Mouse (Mus musculus): ENCODE measurements at regions not wholly inside any gene's neighbourhood (a gene's known extent, or its start where the extent isn't known, plus 50 kb on each side); places are given as distances from the start of the nearest gene placed in this dataset.

- no peak overlapping the region for H3K4me3 ChIP-seq (ENCODE audit: insufficient read depth, low read depth, low read length)
- H3K4me1 ChIP-seq (ENCODE audit: control insufficient read depth, insufficient read depth, insufficient read length, low read length) = no peaks in the 10 kb centered on the region
- no peak overlapping the region for H3K27ac ChIP-seq (replicated peaks; ENCODE audit: low read depth, low read length)
Measured at GRCm38 (mm10) chr6:55627228-55627627, 53.8 kb downstream of the Neurod6 start.

GRCm38 (mm10) chr6:55620366-55620765 lies 60.7 kb downstream of the Neurod6 start:
- no peak overlapping the region for H3K27ac ChIP-seq (replicated peaks; ENCODE audit: low read depth, low read length)
- peaks cover 2% of the 10 kb centered on the region; the same call in 1 of the 2 replicates for H3K4me1 ChIP-seq (ENCODE audit: control insufficient read depth, insufficient read depth, insufficient read length, low read length)
- no peak overlapping the region for H3K4me3 ChIP-seq (ENCODE audit: insufficient read depth, low read depth, low read length)

GRCm38 (mm10) chr6:55617922-55618481 lies 63.1 kb downstream of the Neurod6 start:
- H3K4me1 ChIP-seq (ENCODE audit: control insufficient read depth, insufficient read depth, insufficient read length, low read length) = peaks cover 2% of the 10 kb centered on the region; the same call in 1 of the 2 replicates
- H3K4me3 ChIP-seq (ENCODE audit: insufficient read depth, low read depth, low read length) = peak overlapping the region; percentile 44
- no peak overlapping the region for H3K27ac ChIP-seq (replicated peaks; ENCODE audit: low read depth, low read length)

GRCm38 (mm10) chr6:55610395-55610794 lies 70.7 kb downstream of the Neurod6 start:
- Histone ChIP-seq H3K4me3 (ENCODE audit: insufficient read depth, low read depth, low read length) (no peak overlapping the region), H3K4me1 (ENCODE audit: control insufficient read depth, insufficient read depth, insufficient read length, low read length) (no peaks in the 10 kb centered on the region), H3K27ac (replicated peaks; ENCODE audit: low read depth, low read length) (no peak overlapping the region)

GRCm38 (mm10) chr6:55609976-55610375 lies 71.1 kb downstream of the Neurod6 start:
- Histone ChIP-seq H3K4me1 (ENCODE audit: control insufficient read depth, insufficient read depth, insufficient read length, low read length) (no peaks in the 10 kb centered on the region), H3K27ac (replicated peaks; ENCODE audit: low read depth, low read length) (no peak overlapping the region), H3K4me3 (ENCODE audit: insufficient read depth, low read depth, low read length) (no peak overlapping the region)

GRCm38 (mm10) chr6:55609053-55609452 lies 72.0 kb downstream of the Neurod6 start:
- H3K4me1 ChIP-seq (ENCODE audit: control insufficient read depth, insufficient read depth, insufficient read length, low read length) = no peaks in the 10 kb centered on the region
- H3K4me3 ChIP-seq (ENCODE audit: insufficient read depth, low read depth, low read length) = no peak overlapping the region
- no peak overlapping the region for H3K27ac ChIP-seq (replicated peaks; ENCODE audit: low read depth, low read length)

- no peak overlapping the region for H3K27ac ChIP-seq (replicated peaks; ENCODE audit: low read depth, low read length)
- H3K4me1 ChIP-seq (ENCODE audit: control insufficient read depth, insufficient read depth, insufficient read length, low read length) = no peaks in the 10 kb centered on the region
- H3K4me3 ChIP-seq (ENCODE audit: insufficient read depth, low read depth, low read length) = no peak overlapping the region
Measured at GRCm38 (mm10) chr6:55597088-55597487, 84.0 kb downstream of the Neurod6 start.

GRCm38 (mm10) chr6:55592126-55592525 lies 88.9 kb downstream of the Neurod6 start:
- no peaks in the 10 kb centered on the region for H3K4me1 ChIP-seq (ENCODE audit: control insufficient read depth, insufficient read depth, insufficient read length, low read length)
- no peak overlapping the region for H3K27ac ChIP-seq (replicated peaks; ENCODE audit: low read depth, low read length)
- H3K4me3 ChIP-seq (ENCODE audit: insufficient read depth, low read depth, low read length) = no peak overlapping the region

- no peaks in the 10 kb centered on the region for H3K4me1 ChIP-seq (ENCODE audit: control insufficient read depth, insufficient read depth, insufficient read length, low read length)
- H3K27ac ChIP-seq (replicated peaks; ENCODE audit: low read depth, low read length) = no peak overlapping the region
Measured at GRCm38 (mm10) chr6:55581106-55581505, 100.0 kb downstream of the Neurod6 start.

GRCm38 (mm10) chr6:55580036-55580435 lies 101.0 kb downstream of the Neurod6 start:
- H3K27ac ChIP-seq (replicated peaks; ENCODE audit: low read depth, low read length) = no peak overlapping the region

More at GRCm38 (mm10) chr6:55581106-55581505, 100.0 kb downstream of the Neurod6 start:
- no peak overlapping the region for H3K4me3 ChIP-seq (ENCODE audit: insufficient read depth, low read depth, low read length)

GRCm38 (mm10) chr6:55579611-55580010 lies 101.5 kb downstream of the Neurod6 start:
- no peaks in the 10 kb centered on the region for H3K4me1 ChIP-seq (ENCODE audit: control insufficient read depth, insufficient read depth, insufficient read length, low read length)
- no peak overlapping the region for H3K27ac ChIP-seq (replicated peaks; ENCODE audit: low read depth, low read length)
- H3K4me3 ChIP-seq (ENCODE audit: insufficient read depth, low read depth, low read length) = no peak overlapping the region

More at GRCm38 (mm10) chr6:55580036-55580435, 101.0 kb downstream of the Neurod6 start:
- H3K4me3 ChIP-seq (ENCODE audit: insufficient read depth, low read depth, low read length) = no peak overlapping the region
- H3K4me1 ChIP-seq (ENCODE audit: control insufficient read depth, insufficient read depth, insufficient read length, low read length) = no peaks in the 10 kb centered on the region

- no peak overlapping the region for H3K27ac ChIP-seq (replicated peaks; ENCODE audit: low read depth, low read length)
- no peaks in the 10 kb centered on the region for H3K4me1 ChIP-seq (ENCODE audit: control insufficient read depth, insufficient read depth, insufficient read length, low read length)
- no peak overlapping the region for H3K4me3 ChIP-seq (ENCODE audit: insufficient read depth, low read depth, low read length)
Measured at GRCm38 (mm10) chr6:55579105-55579504, 102.0 kb downstream of the Neurod6 start.

GRCm38 (mm10) chr6:55578051-55578450 lies 103.0 kb downstream of the Neurod6 start:
- H3K4me1 ChIP-seq (ENCODE audit: control insufficient read depth, insufficient read depth, insufficient read length, low read length) = no peaks in the 10 kb centered on the region
- no peak overlapping the region for H3K27ac ChIP-seq (replicated peaks; ENCODE audit: low read depth, low read length)
- no peak overlapping the region for H3K4me3 ChIP-seq (ENCODE audit: insufficient read depth, low read depth, low read length)

- Histone ChIP-seq H3K4me1 (ENCODE audit: control insufficient read depth, insufficient read depth, insufficient read length, low read length) (no peaks in the 10 kb centered on the region), H3K27ac (replicated peaks; ENCODE audit: low read depth, low read length) (no peak overlapping the region), H3K4me3 (ENCODE audit: insufficient read depth, low read depth, low read length) (no peak overlapping the region)
Measured at GRCm38 (mm10) chr6:55567521-55567920, 113.5 kb downstream of the Neurod6 start.

GRCm38 (mm10) chr6:55565260-55566209 lies 113.8 kb downstream of the Adcyap1r1 start:
- Histone ChIP-seq H3K4me3 (ENCODE audit: insufficient read depth, low read depth, low read length) (no peak overlapping the region), H3K4me1 (ENCODE audit: control insufficient read depth, insufficient read depth, insufficient read length, low read length) (no peaks in the 10 kb centered on the region), H3K27ac (replicated peaks; ENCODE audit: low read depth, low read length) (no peak overlapping the region)

GRCm38 (mm10) chr6:55560606-55561005 lies 108.8 kb downstream of the Adcyap1r1 start:
- no peak overlapping the region for H3K4me3 ChIP-seq (ENCODE audit: insufficient read depth, low read depth, low read length)
- H3K4me1 ChIP-seq (ENCODE audit: control insufficient read depth, insufficient read depth, insufficient read length, low read length) = no peaks in the 10 kb centered on the region
- H3K27ac ChIP-seq (replicated peaks; ENCODE audit: low read depth, low read length) = no peak overlapping the region
